Mouse (Mus musculus) heart, embryonic 10.5 days (tissue): ENCODE data around the gene Vav3. TPM values are rescaled to one million over a fixed set of nuclear protein-coding genes. Genes with fewer than 3 reads are reported as not detected.

ENCODE experiments used
- DNase-seq: peaks from one replicate; pipeline ENCODE4 v3.0.0-alpha.2; 2017; ENCODE audit warnings: low spot score
- H3K27ac ChIP-seq: fragments of 300-500 bp; sonication (generic); 2 replicates; pipeline ENCODE4 v1.5.1; 2016; ENCODE audit warnings: mild to moderate bottlenecking
- H3K27me3 ChIP-seq: fragments of 300-500 bp; sonication (generic); 2 replicates; pipeline ENCODE4 v1.6.1; 2016; ENCODE audit warnings: mild to moderate bottlenecking; ENCODE audit not compliant: poor library complexity, insufficient read depth, severe bottlenecking
- H3K36me3 ChIP-seq: fragments of 300-500 bp; sonication (generic); 2 replicates; pipeline ENCODE4 v1.6.1; 2016; ENCODE audit warnings: mild to moderate bottlenecking, moderate library complexity
- H3K4me1 ChIP-seq: fragments of 300-500 bp; sonication (generic); 2 replicates; pipeline ENCODE4 v1.6.1; 2016; ENCODE audit warnings: mild to moderate bottlenecking
- H3K4me3 ChIP-seq: fragments of 300-500 bp; sonication (generic); 2 replicates; pipeline ENCODE4 v1.5.1; 2016; ENCODE audit warnings: mild to moderate bottlenecking, moderate library complexity
- H3K9me3 ChIP-seq: fragments of 300-500 bp; sonication (generic); 2 replicates; pipeline ENCODE4 v1.6.1; 2016; ENCODE audit warnings: mild to moderate bottlenecking, moderate library complexity
- WGBS: fragments of 180-500 bp; shearing (Covaris S2); methylation state at CpG from one replicate; pipeline ENCODE4 v1.1.7; 2016; 5-methylcytosine and 5-hydroxymethylcytosine counted together
- polyA plus RNA-seq: library from polyadenylated mRNA; unstranded; fragments of >200 nt; fragmentation: Nextera tagmentation; extraction: Ambion mirVana; gene quantifications from 2 replicates; pipeline ENCODE4 v1.2.1, GENCODE M21; 2016

The Vav3 gene
- polyA plus RNA-seq, 1 experiment from 2014 or later = 9.4 TPM

- H3K27ac ChIP-seq = no peak overlapping the region
- DNase-seq = no peak
- no peak overlapping the region for H3K4me3 ChIP-seq
- no peaks in the 10 kb centered on the region for H3K27me3 ChIP-seq
- 59% methylated on average over 7 of the region's 7 CpGs for WGBS
- H3K9me3 ChIP-seq = no peaks in the 10 kb centered on the region
- no peaks in the 10 kb centered on the region for H3K36me3 ChIP-seq
- no peaks in the 10 kb centered on the region for H3K4me1 ChIP-seq
Observed at GRCm38 (mm10) chr3:109578983-109579382, 238.5 kb downstream of the Vav3 start.

GRCm38 (mm10) chr3:109585946-109586345 is 245.5 kb downstream of the Vav3 start:
- no peaks in the 10 kb centered on the region for H3K9me3 ChIP-seq
- no peak overlapping the region for H3K4me3 ChIP-seq
- no peak for DNase-seq
- H3K27ac ChIP-seq = no peak overlapping the region
- no peaks in the 10 kb centered on the region for H3K4me1 ChIP-seq
- no peaks in the 10 kb centered on the region for H3K36me3 ChIP-seq
- no peaks in the 10 kb centered on the region for H3K27me3 ChIP-seq

- Histone ChIP-seq H3K4me3 (no peak overlapping the region), H3K27me3 (no peaks in the 10 kb centered on the region), H3K27ac (no peak overlapping the region), H3K9me3 (no peaks in the 10 kb centered on the region), H3K36me3 (no peaks in the 10 kb centered on the region), H3K4me1 (peaks cover 10% of the 10 kb centered on the region)
- WGBS = 85% methylated on average over 6 of the region's 6 CpGs
- DNase-seq = no peak
Observed at GRCm38 (mm10) chr3:109592970-109593369, 252.5 kb downstream of the Vav3 start.

- Histone ChIP-seq H3K4me1 (peaks cover 10% of the 10 kb centered on the region), H3K36me3 (no peaks in the 10 kb centered on the region), H3K27ac (no peak overlapping the region), H3K27me3 (no peaks in the 10 kb centered on the region), H3K9me3 (no peaks in the 10 kb centered on the region), H3K4me3 (no peak overlapping the region)
- WGBS = 67% methylated on average over 3 of the region's 3 CpGs
- DNase-seq = no peak
Observed at GRCm38 (mm10) chr3:109596084-109596483, 255.6 kb downstream of the Vav3 start.

GRCm38 (mm10) chr3:109600699-109601451 is 260.4 kb downstream of the Vav3 start:
- Histone ChIP-seq H3K27me3 (no peaks in the 10 kb centered on the region), H3K4me3 (no peak overlapping the region), H3K4me1 (peaks cover 4% of the 10 kb centered on the region), H3K36me3 (no peaks in the 10 kb centered on the region), H3K27ac (no peak overlapping the region), H3K9me3 (no peaks in the 10 kb centered on the region)
- DNase-seq = no peak
- WGBS = 72% methylated on average over 4 of the region's 4 CpGs

GRCm38 (mm10) chr3:109602753-109603152 is 262.3 kb downstream of the Vav3 start:
- no peak for DNase-seq
- WGBS = 73% methylated on average over 1 of the region's 1 CpGs
- no peaks in the 10 kb centered on the region for H3K4me1 ChIP-seq
- H3K27ac ChIP-seq = no peak overlapping the region
- H3K9me3 ChIP-seq = no peaks in the 10 kb centered on the region
- no peak overlapping the region for H3K4me3 ChIP-seq
- no peaks in the 10 kb centered on the region for H3K27me3 ChIP-seq
- H3K36me3 ChIP-seq = no peaks in the 10 kb centered on the region

- Histone ChIP-seq H3K27me3 (no peaks in the 10 kb centered on the region), H3K27ac (no peak overlapping the region), H3K4me3 (no peak overlapping the region), H3K9me3 (no peaks in the 10 kb centered on the region), H3K36me3 (no peaks in the 10 kb centered on the region), H3K4me1 (no peaks in the 10 kb centered on the region)
- no peak for DNase-seq
- 88% methylated on average over 2 of the region's 2 CpGs for WGBS
Observed at GRCm38 (mm10) chr3:109606121-109606520, 265.7 kb downstream of the Vav3 start.

GRCm38 (mm10) chr3:109621721-109622120 is 281.3 kb downstream of the Vav3 start:
- DNase-seq = no peak
- Histone ChIP-seq H3K27ac (no peak overlapping the region), H3K27me3 (no peaks in the 10 kb centered on the region), H3K4me3 (no peak overlapping the region), H3K9me3 (no peaks in the 10 kb centered on the region), H3K4me1 (no peaks in the 10 kb centered on the region), H3K36me3 (no peaks in the 10 kb centered on the region)
- 59% methylated on average over 3 of the region's 3 CpGs for WGBS

GRCm38 (mm10) chr3:109622361-109622760 is 281.9 kb downstream of the Vav3 start:
- no peaks in the 10 kb centered on the region for H3K27me3 ChIP-seq
- H3K36me3 ChIP-seq = no peaks in the 10 kb centered on the region
- 69% methylated on average over 1 of the region's 1 CpGs for WGBS
- no peak overlapping the region for H3K4me3 ChIP-seq
- no peaks in the 10 kb centered on the region for H3K4me1 ChIP-seq
- H3K9me3 ChIP-seq = no peaks in the 10 kb centered on the region
- H3K27ac ChIP-seq = no peak overlapping the region
- DNase-seq = no peak

- no peaks in the 10 kb centered on the region for H3K9me3 ChIP-seq
- no peaks in the 10 kb centered on the region for H3K36me3 ChIP-seq
- H3K4me3 ChIP-seq = no peak overlapping the region
- H3K27ac ChIP-seq = no peak overlapping the region
- WGBS = 68% methylated on average over 1 of the region's 1 CpGs
- H3K27me3 ChIP-seq = no peaks in the 10 kb centered on the region
- no peak for DNase-seq
- H3K4me1 ChIP-seq = no peaks in the 10 kb centered on the region
Observed at GRCm38 (mm10) chr3:109622816-109623215, 282.4 kb downstream of the Vav3 start.

- H3K27me3 ChIP-seq = no peaks in the 10 kb centered on the region
- WGBS = 79% methylated on average over 2 of the region's 2 CpGs
- H3K4me1 ChIP-seq = no peaks in the 10 kb centered on the region
- H3K27ac ChIP-seq = no peak overlapping the region
- no peaks in the 10 kb centered on the region for H3K9me3 ChIP-seq
- H3K36me3 ChIP-seq = no peaks in the 10 kb centered on the region
- DNase-seq = no peak
- no peak overlapping the region for H3K4me3 ChIP-seq
Observed at GRCm38 (mm10) chr3:109623770-109624169, 283.3 kb downstream of the Vav3 start.

GRCm38 (mm10) chr3:109636045-109636444 is 295.6 kb downstream of the Vav3 start:
- Histone ChIP-seq H3K36me3 (no peaks in the 10 kb centered on the region), H3K4me3 (no peak overlapping the region), H3K9me3 (no peaks in the 10 kb centered on the region), H3K27ac (no peak overlapping the region), H3K4me1 (no peaks in the 10 kb centered on the region), H3K27me3 (no peaks in the 10 kb centered on the region)
- 86% methylated on average over 4 of the region's 4 CpGs for whole genome bisulfite sequencing
- DNase-seq = no peak

GRCm38 (mm10) chr3:109639386-109639785 is 298.9 kb downstream of the Vav3 start:
- WGBS = 85% methylated on average over 1 of the region's 1 CpGs
- H3K27me3 ChIP-seq = no peaks in the 10 kb centered on the region
- H3K36me3 ChIP-seq = no peaks in the 10 kb centered on the region
- DNase-seq = no peak
- no peaks in the 10 kb centered on the region for H3K9me3 ChIP-seq
- H3K4me3 ChIP-seq = no peak overlapping the region
- no peaks in the 10 kb centered on the region for H3K4me1 ChIP-seq
- no peak overlapping the region for H3K27ac ChIP-seq

GRCm38 (mm10) chr3:109640796-109641195 is 300.3 kb downstream of the Vav3 start:
- WGBS = 88% methylated on average over 4 of the region's 4 CpGs
- Histone ChIP-seq H3K4me3 (no peak overlapping the region), H3K27me3 (no peaks in the 10 kb centered on the region), H3K36me3 (no peaks in the 10 kb centered on the region), H3K27ac (no peak overlapping the region), H3K9me3 (no peaks in the 10 kb centered on the region), H3K4me1 (no peaks in the 10 kb centered on the region)
- no peak for DNase-seq
